Mouse (Mus musculus): ENCODE data around the gene Gm10401.
A peak's percentile ranks its signal among the peaks of the same experiment; 100 is the strongest.
"Not testable (repeated sequence)": the region's sequence is repeated elsewhere in the genome, so short reads cannot be mapped to it uniquely, and the experiment has no call there.

The Gm10401 gene

GRCm38 (mm10) chr5:115118961-115119570 lies 21.0 kb upstream of the Gm10401 start, which contains the start of gene Acads:
TSS of gene Acads (minus strand) at chr5:115119346.
- peak; percentile 90 for DNase-seq (ENCODE audit: low read depth, low spot score)

GRCm38 (mm10) chr5:115117467-115117866 lies 19.4 kb upstream of the Gm10401 start:
- DNase-seq (ENCODE audit: low read depth, low spot score) = no peak

DNA sequence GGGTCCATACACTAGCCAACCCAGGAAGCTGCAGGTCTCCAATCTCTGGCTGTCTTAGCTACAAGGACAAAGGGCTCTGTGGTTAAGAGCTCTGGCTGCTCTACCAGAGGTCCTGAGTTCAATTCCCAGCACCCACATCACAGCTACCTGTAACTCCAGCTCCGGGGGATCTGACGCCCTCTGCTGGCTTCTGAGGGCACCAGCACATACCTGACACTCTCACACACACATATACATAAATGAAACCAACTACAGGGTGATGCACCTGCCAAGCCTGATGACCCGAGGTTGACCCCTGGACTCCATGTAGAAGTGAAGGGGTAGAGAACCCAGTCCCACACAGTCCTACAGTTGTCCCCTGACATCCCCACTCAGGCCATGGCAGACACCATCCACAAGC lies 18.3 kb upstream of the Gm10401 start:
- DNase-seq (ENCODE audit: low read depth, low spot score) = no peak

DNA sequence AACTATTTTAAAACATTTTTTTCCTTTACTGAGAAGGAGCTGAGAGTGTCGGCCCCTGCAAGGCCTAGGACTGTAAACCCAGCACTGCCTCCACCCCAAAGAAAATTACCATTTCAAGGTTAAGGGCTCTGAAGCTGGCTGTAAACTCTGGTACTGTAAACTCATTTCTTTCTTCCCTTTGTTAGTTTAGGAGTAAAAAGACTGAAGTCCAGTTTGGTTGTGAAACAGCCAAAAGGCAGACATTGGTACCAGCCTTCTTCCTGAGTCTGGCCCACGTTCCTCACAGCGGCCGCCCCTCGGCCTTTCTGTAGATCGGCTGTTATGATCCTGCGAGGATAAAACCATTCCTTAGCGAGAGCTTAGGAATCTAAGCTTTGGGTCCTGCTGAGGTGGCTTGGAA lies 16.4 kb upstream of the Gm10401 start:
- DNase-seq (ENCODE audit: low read depth, low spot score) = no peak

GRCm38 (mm10) chr5:115113244-115113643 lies 15.1 kb upstream of the Gm10401 start:
- no peak for DNase-seq (ENCODE audit: low read depth, low spot score)

DNA sequence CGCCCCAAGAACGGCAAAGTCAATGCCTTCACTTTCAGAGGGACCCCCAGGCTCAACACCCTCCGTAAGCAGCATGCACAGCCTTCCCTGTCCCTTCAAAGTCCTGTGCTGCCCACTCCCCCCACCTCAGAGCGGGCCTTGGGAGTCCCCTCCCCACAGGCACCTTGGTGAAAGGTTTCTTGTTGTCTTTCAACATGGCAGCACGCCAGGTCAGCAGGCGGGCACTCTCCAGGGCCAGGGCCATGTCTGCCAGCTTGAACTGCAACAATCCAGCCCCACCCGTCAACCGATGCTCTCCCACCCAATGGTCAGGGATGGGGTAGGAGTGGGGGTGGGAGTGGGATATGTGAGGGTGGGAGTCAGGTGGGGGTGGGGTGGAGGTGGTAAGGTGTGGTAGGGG lies 13.1 kb upstream of the Gm10401 start:
- DNase-seq (ENCODE audit: low read depth, low spot score) = no peak

DNA sequence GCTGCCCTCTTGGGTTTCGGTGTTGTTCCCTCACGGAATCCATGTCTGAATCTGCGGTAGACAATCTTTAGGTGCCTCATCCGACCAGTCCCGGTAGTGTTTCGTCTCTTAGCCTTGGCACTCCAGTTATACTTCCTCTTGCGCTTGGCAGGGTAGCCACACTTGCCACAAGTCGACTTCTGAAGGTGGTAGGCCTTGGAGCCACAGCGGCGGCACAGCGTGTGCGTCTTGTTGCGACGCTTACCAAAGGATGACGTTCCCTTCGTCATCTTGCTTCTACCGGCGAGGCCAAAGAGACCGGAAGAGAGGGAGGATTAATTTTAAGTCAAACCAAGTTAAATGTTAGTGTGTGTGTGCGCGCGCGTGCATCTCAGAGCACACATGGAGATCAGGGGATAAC lies 5.2 kb upstream of the Gm10401 start:
- not testable (repeated sequence) for DNase-seq (ENCODE audit: low read depth, low spot score)

DNA sequence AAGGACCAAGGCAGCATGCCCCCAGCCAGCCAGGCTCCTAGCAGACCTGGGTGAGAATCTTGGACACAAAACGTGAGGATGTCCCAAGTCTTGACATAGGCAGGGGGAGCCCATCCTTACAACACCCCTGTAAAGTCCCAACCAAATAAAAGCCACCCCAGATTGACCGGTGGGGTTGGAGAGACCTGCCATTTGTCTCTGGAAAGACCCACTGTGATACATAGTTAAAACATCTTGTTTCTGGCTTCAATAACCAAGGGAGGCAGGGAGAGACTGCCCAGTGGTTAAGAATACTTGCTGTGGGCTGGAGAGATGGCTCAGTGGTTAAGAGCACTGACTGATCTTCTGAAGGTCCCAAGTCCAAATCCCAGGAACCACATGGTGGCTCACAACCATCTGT lies 4.1 kb upstream of the Gm10401 start:
- DNase-seq (ENCODE audit: low read depth, low spot score) = no peak

DNA sequence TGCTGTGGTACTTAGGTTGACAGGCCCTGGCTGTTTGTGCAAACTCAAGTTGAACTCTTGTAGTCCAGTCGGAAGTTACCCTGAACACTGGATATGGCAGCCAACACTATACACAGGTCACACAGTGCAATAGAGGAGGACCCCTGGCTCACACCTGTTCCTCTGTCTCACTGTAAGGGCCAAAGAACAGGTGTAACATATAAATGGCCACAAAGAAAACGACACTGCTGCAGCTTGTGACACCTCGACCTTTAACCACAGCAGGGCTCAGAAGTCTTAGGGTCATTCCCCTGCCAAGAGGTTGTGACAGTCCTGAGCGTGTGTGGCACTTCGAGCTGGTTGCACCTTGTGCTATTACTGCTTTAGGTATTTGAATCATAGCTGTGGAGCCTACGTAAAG lies 2.4 kb upstream of the Gm10401 start:
- no peak for DNase-seq (ENCODE audit: low read depth, low spot score)

GRCm38 (mm10) chr5:115099991-115100390 lies 1.9 kb upstream of the Gm10401 start:
- DNase-seq (ENCODE audit: low read depth, low spot score) = no peak

- DNase-seq (ENCODE audit: low read depth, low spot score) = no peak
Observed at GRCm38 (mm10) chr5:115099530-115099929, 1.4 kb upstream of the Gm10401 start.

DNA sequence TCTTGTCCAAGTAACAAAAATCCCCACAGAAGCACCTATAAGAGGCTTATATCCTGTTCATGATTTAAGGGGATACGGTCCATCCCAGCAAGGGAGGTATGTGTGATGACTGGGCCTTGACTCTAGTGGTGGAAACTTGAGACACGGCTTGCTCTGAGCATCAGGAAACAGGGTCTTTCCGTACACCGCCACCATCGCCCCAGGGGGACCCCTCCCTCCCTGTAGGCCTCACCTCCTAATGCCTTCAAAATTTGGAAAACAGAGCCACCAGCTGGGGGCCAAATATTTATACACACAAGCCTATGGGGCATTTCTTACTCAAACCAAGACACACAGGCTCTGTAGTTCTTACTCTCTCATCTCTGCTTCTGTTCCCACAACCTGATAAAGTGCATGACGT lies 6.3 kb downstream of the Gm10401 start:
- DNase-seq (ENCODE audit: low read depth, low spot score) = peak; percentile 43

GRCm38 (mm10) chr5:115091015-115091414 lies 7.1 kb downstream of the Gm10401 start:
- DNase-seq (ENCODE audit: low read depth, low spot score) = no peak

DNA sequence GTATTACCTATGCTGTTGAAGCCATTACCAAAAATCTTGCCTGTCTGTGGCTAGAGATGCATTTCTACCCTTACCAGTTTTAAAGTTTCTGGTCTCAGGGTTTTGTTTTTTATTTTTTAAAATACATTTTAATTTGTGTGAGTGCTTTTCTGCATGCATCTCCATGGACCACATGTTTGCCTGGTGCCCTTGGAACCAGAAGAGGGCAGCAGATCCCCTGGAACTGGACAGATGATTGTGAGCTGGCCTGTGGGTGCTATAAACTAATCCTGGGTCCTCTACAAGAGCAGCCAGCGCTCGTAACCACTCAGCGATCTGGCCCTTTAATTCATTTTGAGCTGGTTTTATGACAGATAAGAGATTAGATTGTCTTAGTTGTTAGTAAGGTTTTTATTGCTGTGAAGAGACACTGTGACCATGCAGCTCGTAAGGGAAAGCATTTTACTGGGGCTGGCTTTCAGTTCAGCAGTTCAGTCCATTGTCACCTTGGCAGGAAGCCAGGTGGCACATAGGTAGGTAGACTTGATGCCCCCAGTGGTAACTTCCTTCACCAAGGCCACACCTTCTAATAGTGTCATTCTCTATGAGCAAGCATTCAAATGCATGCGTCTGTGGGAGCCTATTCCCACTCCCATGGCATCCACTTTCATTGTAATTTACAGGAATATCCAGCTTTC lies 8.4 kb downstream of the Gm10401 start:
- no peak for DNase-seq (ENCODE audit: low read depth, low spot score)

DNA sequence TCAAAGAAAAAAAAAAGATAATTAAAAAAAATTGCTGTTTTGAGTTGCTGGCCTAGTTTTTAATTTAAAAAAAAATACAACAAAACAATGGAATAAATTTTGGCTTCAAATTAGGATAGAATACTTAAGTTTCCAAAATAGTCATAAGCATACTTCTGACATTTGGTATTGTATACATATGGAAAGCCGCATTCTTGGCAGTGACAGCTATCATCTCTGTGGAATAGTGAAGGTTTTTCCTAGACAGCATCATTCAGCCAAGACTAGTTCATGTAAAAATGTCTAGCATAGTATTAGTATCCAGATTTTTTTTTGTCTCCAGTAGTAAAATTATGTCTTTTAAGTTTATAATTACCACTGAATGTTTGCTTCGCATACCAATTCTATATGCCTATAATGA lies 12.4 kb downstream of the Gm10401 start:
- DNase-seq (ENCODE audit: low read depth, low spot score) = no peak

GRCm38 (mm10) chr5:115083492-115083891 lies 14.6 kb downstream of the Gm10401 start:
- no peak for DNase-seq (ENCODE audit: low read depth, low spot score)

- no peak for DNase-seq (ENCODE audit: low read depth, low spot score)
Observed at GRCm38 (mm10) chr5:115081636-115082035, 16.5 kb downstream of the Gm10401 start.

GRCm38 (mm10) chr5:115076144-115076901 lies 21.8 kb downstream of the Gm10401 start:
- peak; percentile 78 for DNase-seq (ENCODE audit: low read depth, low spot score)

GRCm38 (mm10) chr5:115074749-115075148 lies 23.3 kb downstream of the Gm10401 start:
- DNase-seq (ENCODE audit: low read depth, low spot score) = no peak

DNA sequence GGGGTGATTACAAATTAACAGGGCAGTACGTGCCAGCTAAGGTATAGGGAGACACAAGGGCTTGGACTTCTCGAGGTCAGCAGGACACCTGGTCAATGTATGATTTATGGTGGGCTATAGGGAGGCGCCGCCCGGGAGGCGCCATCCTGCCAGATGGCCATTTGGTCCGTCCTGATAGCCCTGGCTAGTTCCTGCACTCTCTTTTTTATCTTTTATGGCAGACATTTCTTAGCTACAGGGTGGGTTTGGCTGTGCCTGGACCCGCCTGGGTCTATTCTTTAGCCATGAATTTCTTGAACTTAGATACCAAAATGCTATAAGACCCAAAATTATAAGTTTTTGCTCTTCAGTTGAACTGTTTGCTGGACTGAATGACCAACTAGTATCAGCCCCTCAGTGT lies 24.8 kb downstream of the Gm10401 start:
- DNase-seq (ENCODE audit: low read depth, low spot score) = not testable (repeated sequence)

- no peak for DNase-seq (ENCODE audit: low read depth, low spot score)
Observed at GRCm38 (mm10) chr5:115072143-115072542, 26.0 kb downstream of the Gm10401 start.

GRCm38 (mm10) chr5:115071096-115071901 lies 26.8 kb downstream of the Gm10401 start:
- DNase-seq (ENCODE audit: low read depth, low spot score) = no peak
